Mouse (Mus musculus): ENCODE measurements around the gene Sprtn.

Sprtn gene

GRCm38 (mm10) chr8:124905482-124905881, 7.8 kb downstream of the Sprtn start:
- whole genome bisulfite sequencing: 73% methylated on average over 2 of the region's 2 CpGs

GRCm38 (mm10) chr8:124909936-124910335, 12.2 kb downstream of the Sprtn start:
- 88% methylated on average over 16 of the region's 16 CpGs for WGBS

GRCm38 (mm10) chr8:124910349-124910748, 12.7 kb downstream of the Sprtn start:
- WGBS: 60% methylated on average over 10 of the region's 10 CpGs

GRCm38 (mm10) chr8:124911938-124912872, 14.5 kb downstream of the Sprtn start:
- 70% methylated on average over 17 of the region's 17 CpGs for WGBS

GRCm38 (mm10) chr8:124914061-124914460, 16.4 kb downstream of the Sprtn start:
- whole genome bisulfite sequencing: 97% methylated on average over 5 of the region's 5 CpGs

GRCm38 (mm10) chr8:124917741-124918484, 20.2 kb downstream of the Sprtn start:
- WGBS: 78% methylated on average over 18 of the region's 18 CpGs

- WGBS: 60% methylated on average over 18 of the region's 18 CpGs
These were observed 23.9 kb downstream of the Sprtn start for GRCm38 (mm10) chr8:124921369-124922279.

GRCm38 (mm10) chr8:124922490-124923089, 24.9 kb downstream of the Sprtn start:
- WGBS: 50% methylated on average over 11 of the region's 11 CpGs

GRCm38 (mm10) chr8:124923971-124924652, 26.4 kb downstream of the Sprtn start:
- 71% methylated on average over 15 of the region's 15 CpGs for WGBS

- 48% methylated on average over 14 of the region's 14 CpGs for WGBS
These were observed 28.0 kb downstream of the Sprtn start for GRCm38 (mm10) chr8:124925544-124926266.

- 36% methylated on average over 10 of the region's 10 CpGs for WGBS
These were observed 28.7 kb downstream of the Sprtn start for GRCm38 (mm10) chr8:124926351-124926771.

- WGBS: 63% methylated on average over 11 of the region's 11 CpGs
These were observed 31.3 kb downstream of the Sprtn start for GRCm38 (mm10) chr8:124929006-124929405.

GRCm38 (mm10) chr8:124930086-124930485, 32.4 kb downstream of the Sprtn start:
- 44% methylated on average over 13 of the region's 13 CpGs for WGBS

- WGBS: 58% methylated on average over 4 of the region's 4 CpGs
These were observed 33.0 kb downstream of the Sprtn start for GRCm38 (mm10) chr8:124930649-124931048.

GRCm38 (mm10) chr8:124932435-124932834, 34.7 kb downstream of the Sprtn start:
- WGBS: 55% methylated on average over 3 of the region's 3 CpGs

- 65% methylated on average over 5 of the region's 5 CpGs for WGBS
These were observed 37.4 kb downstream of the Sprtn start for GRCm38 (mm10) chr8:124935116-124935515.

GRCm38 (mm10) chr8:124936699-124937098, 39.0 kb downstream of the Sprtn start:
- 98% methylated on average over 10 of the region's 10 CpGs for WGBS

GRCm38 (mm10) chr8:124937293-124937692, 39.6 kb downstream of the Sprtn start:
- 93% methylated on average over 4 of the region's 4 CpGs for WGBS

- 77% methylated on average over 6 of the region's 6 CpGs for WGBS
These were observed 46.1 kb downstream of the Sprtn start for GRCm38 (mm10) chr8:124943801-124944200.

GRCm38 (mm10) chr8:124944406-124944805, 46.7 kb downstream of the Sprtn start:
- WGBS: 71% methylated on average over 7 of the region's 7 CpGs

All from cerebral cortex, adult 2 months (tissue).